Mouse (Mus musculus) ES-Bruce4 (cell line): ENCODE results near the gene Tmprss9. TPM values are rescaled to one million over a fixed set of nuclear protein-coding genes. Genes with fewer than 3 reads are reported as not detected.

ENCODE experiments used
- H3K27ac ChIP-seq: 2 replicates; pipeline ENCODE4 v1.5.1; 2012; ENCODE audit warnings: low read length, inconsistent platforms; ENCODE audit not compliant: insufficient read depth
- H3K27me3 ChIP-seq: 2 replicates; pipeline ENCODE4 v1.6.1; 2012; ENCODE audit warnings: mild to moderate bottlenecking, low read length, inconsistent platforms; ENCODE audit not compliant: control insufficient read depth, poor library complexity, insufficient read depth, severe bottlenecking
- H3K36me3 ChIP-seq: 2 replicates; pipeline ENCODE4 v1.6.1; 2012; ENCODE audit warnings: inconsistent platforms, mild to moderate bottlenecking, low read length, moderate library complexity; ENCODE audit not compliant: control insufficient read depth, poor library complexity, insufficient read depth, severe bottlenecking
- H3K4me1 ChIP-seq: one replicate; pipeline ENCODE4 v1.8.1; 2011; ENCODE audit warnings: low read length; ENCODE audit not compliant: control insufficient read depth, insufficient read depth
- H3K4me3 ChIP-seq: 2 replicates; pipeline ENCODE4 v1.5.1; 2011; ENCODE audit warnings: low read depth, mild to moderate bottlenecking, low read length
- H3K9ac ChIP-seq: 2 replicates; pipeline ENCODE4 v1.6.1; 2012; ENCODE audit warnings: low read depth, mild to moderate bottlenecking, inconsistent platforms; ENCODE audit not compliant: poor library complexity, severe bottlenecking
- H3K9me3 ChIP-seq: replicated peaks from 2 replicates; pipeline ENCODE4 v1.6.1; 2012; ENCODE audit warnings: mild to moderate bottlenecking, low read length, inconsistent platforms; ENCODE audit not compliant: control insufficient read depth, poor library complexity, insufficient read depth, severe bottlenecking
- CTCF ChIP-seq: IDR thresholded peaks from one replicate; pipeline ENCODE4 v1.8.1; 2011; ENCODE audit warnings: low read depth, low read length
- EP300 ChIP-seq: IDR thresholded peaks from 2 replicates; pipeline ENCODE4 v1.6.1; 2011; ENCODE audit warnings: low read depth, low read length; ENCODE audit not compliant: insufficient read depth
- POLR2A ChIP-seq: IDR thresholded peaks from one replicate; pipeline ENCODE4 v1.8.1; 2011; ENCODE audit warnings: low read length; ENCODE audit not compliant: insufficient read depth
- polyA plus RNA-seq: library from polyadenylated mRNA; stranded (reverse); fragments of >200 nt; gene quantifications from 2 replicates; pipeline ENCODE4 v1.2.4, GENCODE M21; 2011; ENCODE audit warnings: low read depth; ENCODE audit not compliant: missing spikeins, insufficient read depth, insufficient read length

Gene Tmprss9
- polyA plus RNA-seq, 1 experiment = 0.22 TPM

DNA sequence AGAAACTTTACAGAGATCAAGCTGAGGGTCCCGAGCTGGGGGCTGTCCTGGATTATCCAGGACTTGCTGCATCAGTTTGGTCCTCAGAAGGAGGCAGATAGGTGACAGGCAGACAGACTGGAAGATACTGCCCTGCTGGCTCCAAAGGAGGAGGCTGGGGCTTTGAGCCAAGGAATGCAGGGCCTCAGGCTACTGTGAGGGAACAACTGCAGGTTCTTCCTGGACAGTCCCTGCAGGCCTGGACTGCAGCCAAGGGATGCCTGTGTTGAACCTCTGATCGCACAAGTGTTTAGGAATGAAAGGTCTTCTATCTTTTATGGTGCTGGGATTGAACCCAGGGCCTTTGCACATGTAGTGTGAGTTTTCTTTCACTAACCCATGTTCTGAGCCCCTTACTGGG is 76.2 kb downstream of the Tmprss9 start:
- Histone ChIP-seq H3K4me1 (peaks cover 38% of the 10 kb centered on the region), H3K9me3 (no peaks in the 10 kb centered on the region), H3K4me3 (no peak overlapping the region), H3K36me3 (no peaks in the 10 kb centered on the region), H3K27ac (peak overlapping the region; percentile 93), H3K9ac (no peak overlapping the region), H3K27me3 (no peaks in the 10 kb centered on the region)
- TF ChIP-seq CTCF (no peak), POLR2A (no peak), EP300 (no peak)

DNA sequence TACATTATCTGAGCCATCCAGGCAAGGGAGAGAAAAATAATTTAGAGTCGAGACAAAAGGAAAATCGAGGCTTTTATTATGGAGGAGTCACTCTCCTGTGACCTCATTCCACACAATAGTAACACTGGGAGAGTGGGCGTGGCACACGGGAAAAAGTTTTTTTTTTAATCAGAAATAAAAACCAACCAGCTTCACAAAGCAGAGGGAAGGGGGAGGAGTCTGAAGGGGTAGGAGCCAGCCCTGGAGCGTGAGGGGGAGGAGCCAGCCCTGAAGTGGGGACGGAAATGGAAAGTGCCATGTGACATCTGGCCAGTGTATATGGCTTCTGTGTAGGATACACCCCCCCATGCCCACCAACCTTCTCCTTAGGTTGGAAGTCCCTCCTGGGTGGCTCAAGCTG is 76.9 kb downstream of the Tmprss9 start:
- Histone ChIP-seq H3K27me3 (no peaks in the 10 kb centered on the region), H3K9ac (peak overlapping the region; percentile 41), H3K4me3 (peak overlapping the region; percentile 56), H3K4me1 (peaks cover 38% of the 10 kb centered on the region), H3K27ac (peak overlapping the region; percentile 93), H3K9me3 (no peaks in the 10 kb centered on the region), H3K36me3 (no peaks in the 10 kb centered on the region)
- TF ChIP-seq POLR2A (no peak), CTCF (no peak), EP300 (no peak)

DNA sequence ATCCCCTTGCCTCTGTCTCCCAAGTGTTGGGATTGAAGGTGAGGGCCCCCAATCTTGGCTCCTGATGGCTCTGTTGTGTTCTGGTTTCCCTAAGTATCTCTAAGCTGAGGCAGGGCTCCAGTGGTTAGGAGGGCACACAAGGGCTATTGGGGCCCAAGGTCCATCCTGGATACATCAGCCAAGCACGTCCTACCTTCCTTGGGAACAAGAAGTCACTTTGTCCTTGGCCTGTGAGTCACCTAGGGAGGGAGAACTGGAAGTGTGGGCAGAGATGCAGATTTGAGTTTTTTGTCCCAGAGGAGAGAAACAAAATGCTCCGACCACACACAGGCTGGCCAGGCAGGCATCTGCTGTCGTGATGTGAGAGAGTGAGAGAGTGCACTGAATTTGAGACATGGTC is 77.4 kb downstream of the Tmprss9 start:
- Histone ChIP-seq H3K9me3 (no peaks in the 10 kb centered on the region), H3K4me3 (peak overlapping the region; percentile 56), H3K27me3 (no peaks in the 10 kb centered on the region), H3K36me3 (no peaks in the 10 kb centered on the region), H3K4me1 (peaks cover 36% of the 10 kb centered on the region), H3K27ac (peak overlapping the region; percentile 76), H3K9ac (peak overlapping the region; percentile 41)
- TF ChIP-seq POLR2A (no peak), CTCF (no peak), EP300 (no peak)

Other genes with a start within 250 kb of the Tmprss9 start
- gene Csnk1g2, start 249.0 kb upstream of the Tmprss9 start, polyA plus RNA-seq = 82.7 and 84.6 TPM in 2 replicates
- gene Btbd2, start 214.8 kb upstream of the Tmprss9 start, polyA plus RNA-seq = 45.6 and 47.1 TPM in 2 replicates
- 54.6 and 57.4 TPM in 2 replicates for gene Mknk2, start 193.7 kb upstream of the Tmprss9 start, polyA plus RNA-seq
- 17.5 and 19.8 TPM in 2 replicates for gene Mob3a, start 169.9 kb upstream of the Tmprss9 start, polyA plus RNA-seq
- gene Izumo4, start 169.7 kb upstream of the Tmprss9 start, polyA plus RNA-seq = 7.2 and 9.6 TPM in 2 replicates
- gene Ap3d1, start 129.6 kb upstream of the Tmprss9 start, polyA plus RNA-seq = 53.8 and 55.2 TPM in 2 replicates
- gene Dot1l, start 116.6 kb upstream of the Tmprss9 start, polyA plus RNA-seq = 42.6 and 48.3 TPM in 2 replicates
- gene Sf3a2, start 73.7 kb upstream of the Tmprss9 start, polyA plus RNA-seq = 90.1 and 100 TPM in 2 replicates
- gene Plekhj1, start 73.2 kb upstream of the Tmprss9 start, polyA plus RNA-seq = 73.5 and 81.6 TPM in 2 replicates
- gene Amh, start 66.6 kb upstream of the Tmprss9 start, polyA plus RNA-seq = 0.40 TPM in 1 of 2 replicates, not detected in the other
- gene Jsrp1, start 58.4 kb upstream of the Tmprss9 start, polyA plus RNA-seq = 0.85 TPM in 1 of 2 replicates, not detected in the other
- 471 and 498 TPM in 2 replicates for gene Oaz1, start 45.2 kb upstream of the Tmprss9 start, polyA plus RNA-seq
- 1.2 and 2.4 TPM in 2 replicates for gene Lingo3, start 27.8 kb upstream of the Tmprss9 start, polyA plus RNA-seq
- gene Lsm7, start 16.6 kb upstream of the Tmprss9 start, polyA plus RNA-seq = 105 and 135 TPM in 2 replicates
- 5.9 and 7.6 TPM in 2 replicates for gene Sppl2b, start 16.6 kb upstream of the Tmprss9 start, polyA plus RNA-seq
- 135 and 146 TPM in 2 replicates for gene Timm13, start 29.1 kb downstream of the Tmprss9 start, polyA plus RNA-seq
- gene Lmnb2, start 46.4 kb downstream of the Tmprss9 start, polyA plus RNA-seq = 25.9 and 28.2 TPM in 2 replicates
- gene Gadd45b, start 58.2 kb downstream of the Tmprss9 start, polyA plus RNA-seq = 80.7 and 86.3 TPM in 2 replicates
- 4.1 TPM in 2 replicates for gene Gng7, start 143.1 kb downstream of the Tmprss9 start, polyA plus RNA-seq
- gene Diras1, start 153.8 kb downstream of the Tmprss9 start, polyA plus RNA-seq = 0.27 and 0.90 TPM in 2 replicates
- 2.8 and 4.5 TPM in 2 replicates for gene Slc39a3, start 165.6 kb downstream of the Tmprss9 start, polyA plus RNA-seq
- 107 and 110 TPM in 2 replicates for gene Sgta, start 188.3 kb downstream of the Tmprss9 start, polyA plus RNA-seq
- gene Thop1, start 198.2 kb downstream of the Tmprss9 start, polyA plus RNA-seq = 77.4 and 81.3 TPM in 2 replicates
- 0.68 TPM in 1 of 2 replicates, not detected in the other for gene Creb3l3, start 227.0 kb downstream of the Tmprss9 start, polyA plus RNA-seq
- 46.3 and 53.0 TPM in 2 replicates for gene Map2k2, start 234.1 kb downstream of the Tmprss9 start, polyA plus RNA-seq